Mouse (Mus musculus) midbrain, postnatal 0 days (tissue): ENCODE results near the gene Hcn3. TPM values are rescaled to one million over a fixed set of nuclear protein-coding genes. Genes with fewer than 3 reads are reported as not detected.

Experiments used
- ATAC-seq: fragments of 200-750 bp; cut with Nextera tagmentation; 2 replicates; pipeline ENCODE4 v1.8.0; 2017; ENCODE audit warnings: moderate number of reproducible peaks, mild to moderate bottlenecking, moderate TSS enrichment, moderate library complexity; ENCODE audit not compliant: low FRiP score
- DNase-seq: peaks from one replicate; pipeline ENCODE4 v3.0.0-alpha.2; 2015; ENCODE audit warnings: low spot score
- H3K27ac ChIP-seq: fragments of 300-500 bp; sonication (generic); 2 replicates; pipeline ENCODE4 v1.5.1; 2014; ENCODE audit warnings: low read depth, mild to moderate bottlenecking, low read length, mixed read lengths
- H3K27me3 ChIP-seq: fragments of 300-500 bp; sonication (generic); 2 replicates; pipeline ENCODE4 v1.6.1; 2014; ENCODE audit warnings: low read length, control low read depth, mixed read lengths; ENCODE audit not compliant: insufficient read depth
- H3K36me3 ChIP-seq: fragments of 300-500 bp; sonication (generic); 2 replicates; pipeline ENCODE4 v1.6.1; 2014; ENCODE audit warnings: low read length, control low read depth, mixed read lengths; ENCODE audit not compliant: insufficient read depth
- H3K4me1 ChIP-seq: fragments of 300-500 bp; sonication (generic); 2 replicates; pipeline ENCODE4 v1.6.1; 2014; ENCODE audit warnings: mild to moderate bottlenecking, control low read depth, antibody characterized with exemption, low read length, mixed read lengths; ENCODE audit not compliant: insufficient read depth
- H3K4me2 ChIP-seq: fragments of 300-500 bp; sonication (generic); 2 replicates; pipeline ENCODE4 v1.6.1; 2014; ENCODE audit warnings: low read depth, mild to moderate bottlenecking, low read length, mixed read lengths; ENCODE audit not compliant: poor library complexity, severe bottlenecking
- H3K4me3 ChIP-seq: fragments of 300-500 bp; sonication (generic); 2 replicates; pipeline ENCODE4 v1.5.1; 2014; ENCODE audit warnings: low read depth, mild to moderate bottlenecking, low read length, moderate library complexity
- H3K9ac ChIP-seq: fragments of 300-500 bp; sonication (generic); replicated peaks from 2 replicates; pipeline ENCODE4 v1.6.1; 2014; ENCODE audit warnings: mild to moderate bottlenecking, low read length, moderate library complexity, mixed read lengths; ENCODE audit not compliant: poor library complexity, severe bottlenecking
- H3K9me3 ChIP-seq: fragments of 300-500 bp; sonication (generic); 2 replicates; pipeline ENCODE4 v1.6.1; 2016; ENCODE audit warnings: low read length, control low read depth
- CTCF ChIP-seq: IDR thresholded peaks from 2 replicates; pipeline ENCODE4 v1.5.1; 2016; ENCODE audit warnings: antibody characterized with exemption, mild to moderate bottlenecking
- WGBS: fragments of 180-500 bp; shearing (Covaris S2); extraction: QIAGEN DNeasy Blood & Tissue Kit; methylation state at CpG from one replicate; pipeline ENCODE4 v1.1.7; 2014; 5-methylcytosine and 5-hydroxymethylcytosine counted together
- polyA plus RNA-seq: library from polyadenylated mRNA; unstranded; fragments of >200 nt; fragmentation: Nextera tagmentation; extraction: Ambion mirVana; gene quantifications from 2 replicates; pipeline ENCODE4 v1.2.1, GENCODE M21; 2015
- total RNA-seq: library from RNA; depleted of rRNA; stranded (reverse); fragments of >200 nt; gene quantifications from 2 replicates; pipeline ENCODE4 v1.2.3, GENCODE M21; 2014

Gene Hcn3
- total and polyA plus RNA-seq, 2 experiments from 2014 or later, result 44.8 to 97.8 TPM

DNA sequence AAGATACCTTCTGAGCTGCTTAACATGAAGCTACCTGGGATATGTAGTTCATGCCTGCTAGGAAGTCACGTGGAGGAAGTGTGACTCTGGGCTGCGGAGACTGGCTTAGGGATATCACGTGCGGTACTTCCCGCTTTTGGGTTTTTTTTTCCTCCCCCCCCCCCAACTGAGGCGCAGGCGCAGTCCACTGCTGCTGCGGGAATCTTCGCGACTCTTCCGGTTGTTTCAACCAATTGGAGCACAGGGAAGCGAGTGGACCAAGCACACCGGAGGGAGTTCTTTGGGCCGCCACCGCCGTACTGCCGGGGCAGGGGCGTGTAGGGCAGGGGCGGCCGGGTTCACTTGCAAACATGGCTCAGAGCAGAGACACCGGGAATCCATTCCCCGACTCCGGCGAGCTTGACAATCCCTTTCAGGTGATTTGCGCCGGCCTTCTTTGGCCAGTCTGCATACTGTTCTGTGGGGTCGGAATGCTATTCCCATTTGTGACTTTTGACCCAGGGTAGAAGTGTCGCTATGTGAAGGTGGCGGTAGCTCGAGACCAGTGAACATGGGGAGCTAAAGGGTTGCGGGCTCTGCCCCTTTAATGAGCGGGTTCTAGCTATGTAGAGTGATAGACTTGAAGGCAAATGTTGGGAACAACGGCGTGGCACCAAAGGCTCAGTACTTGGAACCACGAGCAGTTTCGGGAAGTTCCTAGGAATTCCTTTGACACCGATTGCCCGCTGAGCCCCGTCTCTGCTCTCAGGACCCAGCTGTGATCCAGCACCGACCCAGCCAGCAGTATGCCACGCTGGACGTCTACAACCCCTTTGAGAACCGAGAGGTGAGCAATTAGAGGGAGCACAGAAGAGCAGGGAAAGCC lies 17.5 kb upstream of the Hcn3 start, which contains the start of gene Scamp3:
Gene Scamp3 (plus strand): TSS at position 232 of the 865 bp plus-strand sequence.
- Histone ChIP-seq H3K36me3 (peaks cover 62% of the 10 kb centered on the region), H3K27me3 (no peaks in the 10 kb centered on the region), H3K4me1 (peaks cover 8% of the 10 kb centered on the region), H3K9me3 (no peaks in the 10 kb centered on the region), H3K9ac (peak within 1 kb of the TSS; percentile 74), H3K4me2 (peak within 1 kb of the TSS; percentile 68), H3K27ac (peak within 1 kb of the TSS; percentile 74), H3K4me3 (peak within 1 kb of the TSS; percentile 76)
- peak; percentile 95 for ATAC-seq
- TF ChIP-seq CTCF, result no peak
- DNase-seq, result peak; percentile 97
- WGBS, result under 1% methylated on average over 43 of the region's 43 CpGs

DNA sequence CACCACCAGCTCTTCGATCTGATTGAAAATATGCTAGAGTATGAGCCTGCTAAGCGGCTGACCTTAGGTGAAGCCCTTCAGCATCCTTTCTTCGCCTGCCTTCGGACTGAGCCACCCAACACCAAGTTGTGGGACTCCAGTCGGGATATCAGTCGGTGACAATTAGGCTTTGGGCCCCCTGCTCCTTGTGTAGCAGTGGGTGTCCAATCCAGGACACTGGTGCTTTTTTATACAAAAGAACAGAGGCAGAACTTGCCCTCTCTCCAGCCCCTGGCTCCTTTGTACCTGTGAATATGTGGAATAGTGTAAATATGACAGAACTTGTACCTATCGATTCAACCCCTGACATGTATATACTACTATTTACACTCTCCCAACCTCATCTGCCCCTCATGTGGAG lies 16.4 kb upstream of the Hcn3 start:
- no peaks in the 10 kb centered on the region for H3K9me3 ChIP-seq
- H3K4me2 ChIP-seq, result no peak overlapping the region
- H3K9ac ChIP-seq, result no peak overlapping the region
- peaks cover 54% of the 10 kb centered on the region for H3K36me3 ChIP-seq
- ATAC-seq, result no peak
- no peak overlapping the region for H3K4me3 ChIP-seq
- no peak for TF ChIP-seq CTCF
- H3K4me1 ChIP-seq, result peaks cover 8% of the 10 kb centered on the region
- H3K27me3 ChIP-seq, result no peaks in the 10 kb centered on the region
- 86% methylated on average over 7 of the region's 7 CpGs for WGBS
- DNase-seq, result no peak
- no peak overlapping the region for H3K27ac ChIP-seq

DNA sequence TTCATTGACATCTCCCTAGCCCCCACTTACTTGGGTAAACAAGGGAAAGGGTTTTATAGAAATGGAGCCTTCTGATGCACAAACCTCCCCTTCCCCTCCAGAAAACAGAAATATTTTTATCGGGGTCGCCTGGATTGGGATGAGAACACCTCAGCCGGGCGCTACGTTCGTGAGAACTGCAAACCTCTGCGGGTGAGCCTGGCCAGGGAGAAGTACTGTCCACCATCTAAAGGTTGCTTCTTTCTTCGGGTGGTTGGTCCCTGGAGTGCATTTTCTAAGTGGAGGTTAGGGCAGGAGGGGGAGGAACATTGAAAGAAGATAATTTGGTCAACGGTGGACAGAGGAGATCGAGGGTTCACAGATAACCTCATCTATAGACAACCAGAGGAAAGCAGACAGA lies 15.5 kb upstream of the Hcn3 start:
- Histone ChIP-seq H3K9ac (no peak overlapping the region), H3K4me2 (no peak overlapping the region), H3K27ac (no peak overlapping the region), H3K4me3 (no peak overlapping the region), H3K9me3 (no peaks in the 10 kb centered on the region), H3K27me3 (no peaks in the 10 kb centered on the region), H3K36me3 (peaks cover 57% of the 10 kb centered on the region), H3K4me1 (peaks cover 8% of the 10 kb centered on the region)
- TF ChIP-seq CTCF, result no peak
- 93% methylated on average over 10 of the region's 10 CpGs for WGBS
- no peak for ATAC-seq
- DNase-seq, result no peak

DNA sequence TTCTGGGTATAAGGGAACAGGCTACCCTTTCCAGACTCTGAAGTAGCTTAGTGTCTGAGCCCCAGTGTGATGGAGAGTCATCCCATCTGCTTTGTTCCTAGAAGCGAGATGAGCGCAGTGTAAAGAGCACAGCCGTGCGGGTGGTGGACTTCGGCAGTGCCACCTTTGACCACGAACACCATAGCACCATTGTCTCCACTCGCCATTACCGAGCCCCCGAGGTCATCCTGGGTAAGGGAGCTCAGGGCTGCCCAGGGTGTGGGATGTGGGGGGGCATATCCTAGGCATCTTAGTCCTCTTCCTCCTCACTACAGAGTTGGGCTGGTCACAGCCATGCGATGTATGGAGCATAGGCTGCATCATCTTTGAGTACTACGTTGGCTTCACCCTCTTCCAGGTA lies 14.8 kb upstream of the Hcn3 start:
- Histone ChIP-seq H3K4me2 (no peak overlapping the region), H3K9ac (no peak overlapping the region), H3K4me1 (peaks cover 8% of the 10 kb centered on the region), H3K4me3 (no peak overlapping the region), H3K27me3 (no peaks in the 10 kb centered on the region), H3K36me3 (peaks cover 59% of the 10 kb centered on the region), H3K9me3 (no peaks in the 10 kb centered on the region), H3K27ac (no peak overlapping the region)
- DNase-seq, result no peak
- TF ChIP-seq CTCF, result no peak
- no peak for ATAC-seq
- WGBS, result 93% methylated on average over 11 of the region's 11 CpGs

DNA sequence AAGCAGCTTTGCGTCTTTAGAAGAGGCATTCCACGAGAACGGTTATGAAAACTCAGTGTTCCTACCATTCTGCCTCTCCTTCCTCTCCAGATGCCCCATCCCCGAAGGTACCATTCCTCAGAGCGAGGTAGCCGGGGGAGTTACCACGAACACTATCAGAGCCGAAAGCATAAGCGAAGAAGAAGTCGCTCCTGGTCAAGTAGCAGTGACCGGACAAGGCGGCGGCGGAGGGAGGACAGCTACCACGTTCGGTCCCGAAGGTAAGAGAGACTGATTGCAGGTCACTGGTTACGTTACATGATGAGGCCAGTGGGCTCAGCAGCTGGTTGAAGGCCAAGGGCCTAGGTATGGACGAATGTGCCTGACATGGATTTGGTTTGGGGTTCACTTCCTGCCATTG lies 6.9 kb upstream of the Hcn3 start:
- no peaks in the 10 kb centered on the region for H3K27me3 ChIP-seq
- H3K9ac ChIP-seq, result no peak overlapping the region
- TF ChIP-seq CTCF, result no peak
- 95% methylated on average over 19 of the region's 19 CpGs for WGBS
- peaks cover 41% of the 10 kb centered on the region for H3K36me3 ChIP-seq
- no peaks in the 10 kb centered on the region for H3K9me3 ChIP-seq
- H3K27ac ChIP-seq, result no peak overlapping the region
- peaks cover 7% of the 10 kb centered on the region; the same call in 1 of the 2 replicates for H3K4me1 ChIP-seq
- H3K4me3 ChIP-seq, result no peak overlapping the region
- ATAC-seq (no peak), DNase-seq (no peak)
- no peak overlapping the region for H3K4me2 ChIP-seq

DNA sequence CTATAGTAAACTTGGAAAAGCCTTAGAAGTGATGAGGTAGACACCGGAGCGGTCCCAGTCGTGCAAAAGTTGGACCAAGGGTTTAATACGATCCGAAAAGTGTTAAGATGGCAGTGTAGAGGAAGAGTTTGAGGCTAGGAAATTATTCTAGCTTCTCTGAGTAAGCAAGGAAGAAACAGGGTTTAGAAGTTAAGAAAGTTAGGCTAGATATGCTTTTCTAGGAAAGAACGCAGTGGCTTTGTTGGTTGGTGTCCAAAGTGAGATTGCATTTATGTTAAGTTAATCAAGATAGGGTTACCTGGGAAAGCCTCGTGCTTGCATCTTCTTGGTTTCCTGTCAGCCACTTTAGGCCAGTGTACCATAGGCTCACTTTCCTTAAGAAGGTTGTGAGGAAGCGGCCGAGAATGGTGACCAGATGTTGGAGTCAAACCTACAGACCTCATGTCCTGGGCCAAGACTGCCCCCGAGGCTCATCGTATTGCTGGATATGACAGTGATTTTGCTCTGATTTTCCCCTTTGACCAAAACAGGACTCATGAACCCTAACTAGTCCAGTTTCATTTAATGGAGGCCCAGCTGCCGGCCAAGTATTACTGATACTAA lies 5.4 kb upstream of the Hcn3 start:
- Histone ChIP-seq H3K4me3 (peak overlapping the region; percentile 76), H3K27ac (peak overlapping the region; percentile 87; the same call in 1 of the 2 replicates), H3K36me3 (peaks cover 34% of the 10 kb centered on the region), H3K4me1 (peaks cover 7% of the 10 kb centered on the region; the same call in 1 of the 2 replicates), H3K9ac (peak overlapping the region; percentile 82), H3K4me2 (peak overlapping the region; percentile 63), H3K27me3 (no peaks in the 10 kb centered on the region), H3K9me3 (no peaks in the 10 kb centered on the region)
- DNase-seq (no peak), ATAC-seq (no peak)
- 27% methylated on average over 12 of the region's 12 CpGs for WGBS
- no peak for TF ChIP-seq CTCF
